Mouse (Mus musculus) G1E-ER4 (cell line): ENCODE results near the gene Grn. TPM values are rescaled to one million over a fixed set of nuclear protein-coding genes. Genes with fewer than 3 reads are reported as not detected.

ENCODE experiments used
- GATA1 ChIP-seq: IDR thresholded peaks from one replicate; pipeline ENCODE4 v1.8.0; 2012; ENCODE audit warnings: low read length, inconsistent platforms
- polyA plus RNA-seq: library from polyadenylated mRNA; stranded (reverse); fragments of >175 nt; gene quantifications from 2 replicates; pipeline ENCODE4 v1.2.3, GENCODE M21; 2012

Gene Grn
- polyA plus RNA-seq, 1 experiment = 13.2 TPM

- no peak for TF ChIP-seq GATA1
These were observed 2.2 kb downstream of the Grn start for GRCm38 (mm10) chr11:102432115-102432843.

GRCm38 (mm10) chr11:102432896-102433295 is 2.8 kb downstream of the Grn start:
- no peak for TF ChIP-seq GATA1

- no peak for TF ChIP-seq GATA1
These were observed 3.8 kb downstream of the Grn start for GRCm38 (mm10) chr11:102433866-102434265.

- no peak for TF ChIP-seq GATA1
These were observed 4.3 kb downstream of the Grn start for GRCm38 (mm10) chr11:102434406-102434805.

GRCm38 (mm10) chr11:102434816-102435705 is 4.9 kb downstream of the Grn start:
- TF ChIP-seq GATA1 = no peak

- no peak for TF ChIP-seq GATA1
These were observed 5.8 kb downstream of the Grn start for GRCm38 (mm10) chr11:102435754-102436470.

GRCm38 (mm10) chr11:102436471-102436790 is 6.3 kb downstream of the Grn start:
- TF ChIP-seq GATA1 = no peak

- TF ChIP-seq GATA1 = no peak
These were observed 7.3 kb downstream of the Grn start for GRCm38 (mm10) chr11:102437120-102438061.

GRCm38 (mm10) chr11:102438212-102439092 is 8.3 kb downstream of the Grn start:
- TF ChIP-seq GATA1 = no peak

GRCm38 (mm10) chr11:102439093-102440082 is 9.3 kb downstream of the Grn start:
- TF ChIP-seq GATA1 = no peak

GRCm38 (mm10) chr11:102440255-102440654 is 10.1 kb downstream of the Grn start:
- TF ChIP-seq GATA1 = no peak

- TF ChIP-seq GATA1 = no peak
These were observed 11.3 kb downstream of the Grn start for GRCm38 (mm10) chr11:102441434-102441833.

GRCm38 (mm10) chr11:102442089-102442488 is 12.0 kb downstream of the Grn start:
- no peak for TF ChIP-seq GATA1
